Mouse (Mus musculus): ENCODE measurements around the gene Mical3.

DNA sequence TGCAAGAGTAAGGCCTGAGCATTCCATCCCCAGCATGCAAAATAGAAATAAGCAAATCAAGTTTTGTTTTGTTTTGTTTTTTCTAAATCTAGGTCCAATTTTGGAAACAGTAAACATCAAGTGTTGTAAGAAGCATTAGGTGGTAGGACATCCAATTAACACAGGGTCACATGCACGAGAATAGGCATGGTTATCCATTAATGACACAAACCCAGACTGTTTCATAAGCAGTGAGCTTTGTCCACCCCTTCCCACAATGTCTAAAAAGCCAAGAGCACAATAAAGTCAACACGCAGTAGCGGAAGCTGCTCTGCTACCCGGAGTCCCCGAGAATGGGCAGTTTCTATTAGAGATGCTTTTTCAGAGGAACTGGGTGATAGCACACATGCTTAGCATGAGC is 225.7 kb downstream of the Mical3 start:
- no peak for TF ChIP-seq CTCF (IDR thresholded peaks at IDR 0.05; ENCODE audit: low read depth)
- TF ChIP-seq EP300 (IDR thresholded peaks at IDR 0.05; ENCODE audit: low read depth): no peak

Measured in heart, postnatal 0 days (tissue).